ENCODE assay signal across 8 mouse cellular contexts in genomic region chr6:108783184-108783881, GRCm38 (mm10). TPM values are rescaled to one million over a fixed set of nuclear protein-coding genes. Genes with fewer than 3 reads are reported as not detected.
DNase-seq lines count a peak whose midpoint lies in the region; ATAC-seq lines count a peak whose summit lies in the region.

No protein-coding gene starts in this region.

- H3K4me2 ChIP-seq in intestine, embryonic 15.5 days (replicated peaks) = peak overlapping the region; percentile 70
- H3K4me2 ChIP-seq in limb, embryonic 13.5 days (replicated peaks) = peak overlapping the region; percentile 74
- H3K4me2 ChIP-seq in midbrain, embryonic 11.5 days = peak overlapping the region; percentile 84

- peaks cover 11% of the 10 kb centered on the region for H3K4me1 ChIP-seq in intestine, embryonic 15.5 days (replicated peaks)
- H3K4me1 ChIP-seq in limb, embryonic 13.5 days = peaks cover 15% of the 10 kb centered on the region
- peaks cover 12% of the 10 kb centered on the region for H3K4me1 ChIP-seq in midbrain, embryonic 11.5 days (ENCODE audit: control insufficient read depth, insufficient read depth, low read length)

- H3K27ac ChIP-seq in intestine, embryonic 15.5 days = peak overlapping the region; percentile 80
- peak overlapping the region; percentile 77 for H3K27ac ChIP-seq in limb, embryonic 13.5 days
- peak overlapping the region; percentile 67 for H3K27ac ChIP-seq in midbrain, embryonic 11.5 days (ENCODE audit: low read depth, low read length)

- peak; percentile 14 for DNase-seq in spleen, adult 12 weeks (ENCODE audit: low spot score)
- DNase-seq in spleen, postnatal 10 days (ENCODE audit: low spot score in 2 of 2) = no peak
- peak; percentile 48 for DNase-seq in c-Kit-positive CD71-positive TER-119-positive erythroid progenitor cells, embryonic 14.5 days (ENCODE audit: low spot score)
- DNase-seq in gastrocnemius, postnatal 14 days = peak; percentile 33
- peak; percentile 96 for DNase-seq in midbrain, embryonic 11.5 days (ENCODE audit: low spot score, missing footprints)
- DNase-seq in thymus, postnatal 10 days (ENCODE audit: low spot score in 2 of 2) = peak; percentile 29 to 50

- H3K4me3 ChIP-seq in intestine, embryonic 15.5 days (replicated peaks) = peak overlapping the region; percentile 95
- H3K4me3 ChIP-seq in limb, embryonic 13.5 days = peak overlapping the region; percentile 100
- peak overlapping the region; percentile 95 for H3K4me3 ChIP-seq in midbrain, embryonic 11.5 days (ENCODE audit: low read depth, low read length)

- H3K27me3 ChIP-seq in intestine, embryonic 15.5 days (replicated peaks) = no peaks in the 10 kb centered on the region
- H3K27me3 ChIP-seq in limb, embryonic 13.5 days = no peaks in the 10 kb centered on the region
- no peaks in the 10 kb centered on the region for H3K27me3 ChIP-seq in midbrain, embryonic 11.5 days (ENCODE audit: control insufficient read depth, insufficient read depth, low read length)

- no peaks in the 10 kb centered on the region for H3K36me3 ChIP-seq in intestine, embryonic 15.5 days
- no peaks in the 10 kb centered on the region for H3K36me3 ChIP-seq in limb, embryonic 13.5 days
- no peaks in the 10 kb centered on the region for H3K36me3 ChIP-seq in midbrain, embryonic 11.5 days (ENCODE audit: control insufficient read depth, insufficient read depth, low read length)

- WGBS in intestine, embryonic 15.5 days = under 1% methylated on average over 57 of the region's 57 CpGs
- under 1% methylated on average over 50 of the region's 57 CpGs for WGBS in limb, embryonic 13.5 days
- WGBS in midbrain, embryonic 11.5 days = under 1% methylated on average over 56 of the region's 57 CpGs

- no peaks in the 10 kb centered on the region for H3K9me3 ChIP-seq in intestine, embryonic 15.5 days
- no peaks in the 10 kb centered on the region for H3K9me3 ChIP-seq in limb, embryonic 13.5 days
- H3K9me3 ChIP-seq in midbrain, embryonic 11.5 days (ENCODE audit: control insufficient read depth, low read length) = no peaks in the 10 kb centered on the region

- peak; percentile 52 for ATAC-seq in intestine, embryonic 15.5 days
- peak; percentile 7 for ATAC-seq in limb, embryonic 13.5 days (ENCODE audit: low FRiP score, low read depth)
- ATAC-seq in midbrain, embryonic 11.5 days (ENCODE audit: low FRiP score) = peak; percentile 77

- intact Hi-C loops in gastrocnemius, postnatal 14 days (cut with DNase I; ENCODE audit: low total_unique reads) = no loop called here

- peak overlapping the region; percentile 89 for H3K9ac ChIP-seq in intestine, embryonic 15.5 days
- H3K9ac ChIP-seq in limb, embryonic 13.5 days = peak overlapping the region; percentile 97
- peak overlapping the region; percentile 93 for H3K9ac ChIP-seq in midbrain, embryonic 11.5 days (ENCODE audit: low read length)

RNA-seq across cellular contexts. Expression of gene Arl8b, which starts 0.4 kb away (rescaled TPM):
- 10 to 100 TPM; 69.5 to 72.6 TPM for total RNA-seq in gastrocnemius, postnatal 14 days (2021)
- 84.5 and 98.8 TPM in 2 replicates for polyA plus RNA-seq in intestine, embryonic 15.5 days (2015; fragmentation: Nextera tagmentation; extraction: Ambion mirVana)
- 65.2 and 72.2 TPM in 2 replicates for polyA plus RNA-seq in limb, embryonic 13.5 days (2015; fragmentation: Nextera tagmentation; extraction: Ambion mirVana)
- polyA plus RNA-seq in midbrain, embryonic 11.5 days (2014; fragmentation: Nextera tagmentation; extraction: Ambion mirVana) = 84.3 and 94.5 TPM in 2 replicates

RNA-seq across cellular contexts. Expression of gene Edem1, which starts 45.1 kb away (rescaled TPM):
- total RNA-seq in gastrocnemius, postnatal 14 days (2021) = 1 to 10 TPM; 6.5 to 8.8 TPM
- 44.7 and 53.2 TPM in 2 replicates for polyA plus RNA-seq in intestine, embryonic 15.5 days (2015; fragmentation: Nextera tagmentation; extraction: Ambion mirVana)
- polyA plus RNA-seq in limb, embryonic 13.5 days (2015; fragmentation: Nextera tagmentation; extraction: Ambion mirVana) = 15.8 and 20.9 TPM in 2 replicates
- 20.5 and 21.7 TPM in 2 replicates for polyA plus RNA-seq in midbrain, embryonic 11.5 days (2014; fragmentation: Nextera tagmentation; extraction: Ambion mirVana)

Comparison
In these comparisons a context has a peak if more than half of its experiments do, and no peak if none do; other contexts are left out.
1. DNase-seq: peak in spleen, adult 12 weeks (single experiment), c-Kit-positive CD71-positive TER-119-positive erythroid progenitor cells, embryonic 14.5 days (single experiment), gastrocnemius, postnatal 14 days (single experiment), midbrain, embryonic 11.5 days (single experiment) and thymus, postnatal 10 days (2 of 2); none in spleen, postnatal 10 days (0 of 2).
2. ATAC-seq: peak in every context shown above with its lines; median percentile 77 in midbrain, embryonic 11.5 days; 52 in intestine, embryonic 15.5 days; 7 in limb, embryonic 13.5 days.
3. Peak in every context shown above with its lines, with median percentiles within 50 percentile points of each other: H3K27ac ChIP-seq, H3K4me2 ChIP-seq, H3K4me3 ChIP-seq and H3K9ac ChIP-seq.